Mouse (Mus musculus) midbrain, embryonic 14.5 days (tissue): ENCODE results near the gene Dhrs4. TPM values are rescaled to one million over a fixed set of nuclear protein-coding genes. Genes with fewer than 3 reads are reported as not detected.

Source experiments
- ATAC-seq: fragments of 200-750 bp; cut with Nextera tagmentation; 2 replicates; pipeline ENCODE4 v1.8.0; 2017; ENCODE audit warnings: moderate number of reproducible peaks, moderate library complexity; ENCODE audit not compliant: low FRiP score, low TSS enrichment
- DNase-seq: peaks from one replicate; pipeline ENCODE4 v3.0.0-alpha.2; 2015
- H3K27ac ChIP-seq: fragments of 300-500 bp; sonication (generic); replicated peaks from 2 replicates; pipeline ENCODE4 v1.5.1; 2014; ENCODE audit warnings: mild to moderate bottlenecking, low read depth, low read length, moderate library complexity
- H3K27me3 ChIP-seq: fragments of 300-500 bp; sonication (generic); 2 replicates; pipeline ENCODE4 v1.6.1; 2014; ENCODE audit warnings: low read length, control low read depth, mixed read lengths; ENCODE audit not compliant: control insufficient read depth, insufficient read depth
- H3K36me3 ChIP-seq: fragments of 300-500 bp; sonication (generic); 2 replicates; pipeline ENCODE4 v1.6.1; 2014; ENCODE audit warnings: low read length, control low read depth; ENCODE audit not compliant: control insufficient read depth, insufficient read depth
- H3K4me1 ChIP-seq: fragments of 300-500 bp; sonication (generic); 2 replicates; pipeline ENCODE4 v1.6.1; 2014; ENCODE audit warnings: mild to moderate bottlenecking, antibody characterized with exemption, low read length, control low read depth; ENCODE audit not compliant: control insufficient read depth, insufficient read depth
- H3K4me2 ChIP-seq: fragments of 300-500 bp; sonication (generic); 2 replicates; pipeline ENCODE4 v1.6.1; 2014; ENCODE audit warnings: mild to moderate bottlenecking, low read length, moderate library complexity
- H3K4me3 ChIP-seq: fragments of 300-500 bp; sonication (generic); replicated peaks from 2 replicates; pipeline ENCODE4 v1.5.1; 2014; ENCODE audit warnings: low read depth, low read length
- H3K9ac ChIP-seq: fragments of 300-500 bp; sonication (generic); replicated peaks from 2 replicates; pipeline ENCODE4 v1.6.1; 2014; ENCODE audit warnings: mild to moderate bottlenecking, low read length, moderate library complexity
- H3K9me3 ChIP-seq: fragments of 300-500 bp; sonication (generic); 2 replicates; pipeline ENCODE4 v1.6.1; 2016; ENCODE audit warnings: low read length, control low read depth, mixed read lengths; ENCODE audit not compliant: control insufficient read depth
- WGBS: fragments of 180-500 bp; shearing (Covaris S2); extraction: QIAGEN DNeasy Blood & Tissue Kit; methylation state at CpG from one replicate; pipeline ENCODE4 v1.1.7; 2014; 5-methylcytosine and 5-hydroxymethylcytosine counted together
- polyA plus RNA-seq: library from polyadenylated mRNA; unstranded; fragments of >200 nt; fragmentation: Nextera tagmentation; extraction: Ambion mirVana; gene quantifications from 2 replicates; pipeline ENCODE4 v1.2.1, GENCODE M21; 2014

Gene Dhrs4
- polyA plus RNA-seq, 1 experiment from 2014 or later = 11.5 TPM

DNA sequence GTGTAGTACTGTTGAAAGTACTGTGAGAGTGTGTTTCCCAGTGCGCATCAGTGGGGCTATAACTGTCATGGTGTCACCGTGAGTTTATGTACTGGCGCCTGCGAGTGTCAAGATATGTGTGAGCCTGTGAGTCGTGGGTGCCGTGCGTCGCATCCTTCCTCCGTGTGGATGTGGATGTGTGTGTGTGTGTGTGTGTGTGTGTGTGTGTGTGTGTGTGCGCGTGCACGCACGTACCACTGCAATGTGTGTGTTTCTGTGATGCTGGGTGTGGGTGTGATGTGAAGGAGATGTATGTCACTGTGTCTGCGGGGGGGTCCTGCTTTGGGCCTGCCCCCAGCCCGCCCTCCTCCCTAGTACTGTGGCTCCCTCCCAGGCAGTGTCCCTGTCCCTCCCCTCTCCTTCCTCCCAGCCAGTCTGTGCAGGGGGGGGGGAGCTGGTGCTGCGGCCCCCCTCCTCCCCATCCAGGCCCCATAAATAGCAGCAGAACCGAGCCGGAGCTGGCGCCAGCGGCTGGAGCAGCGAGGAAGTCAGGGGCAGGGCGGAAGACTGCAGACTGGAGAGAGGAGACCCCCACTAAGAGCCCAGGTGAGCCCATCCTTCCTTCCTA is 31.7 kb downstream of the Dhrs4 start, which contains the start of gene Cpne6:
Cpne6 (plus strand) TSS at position 321 of the 607 bp plus-strand sequence.
- Histone ChIP-seq H3K4me3 (no peak within 1 kb of the TSS), H3K4me2 (no peak within 1 kb of the TSS), H3K27me3 (no peaks in the 10 kb centered on the region), H3K27ac (no peak within 1 kb of the TSS), H3K9ac (no peak within 1 kb of the TSS), H3K36me3 (peaks cover 18% of the 10 kb centered on the region; the same call in 1 of the 2 replicates), H3K9me3 (no peaks in the 10 kb centered on the region), H3K4me1 (no peaks in the 10 kb centered on the region)
- ATAC-seq (no peak), DNase-seq (no peak)
- 76% methylated on average over 22 of the region's 22 CpGs for WGBS

DNA sequence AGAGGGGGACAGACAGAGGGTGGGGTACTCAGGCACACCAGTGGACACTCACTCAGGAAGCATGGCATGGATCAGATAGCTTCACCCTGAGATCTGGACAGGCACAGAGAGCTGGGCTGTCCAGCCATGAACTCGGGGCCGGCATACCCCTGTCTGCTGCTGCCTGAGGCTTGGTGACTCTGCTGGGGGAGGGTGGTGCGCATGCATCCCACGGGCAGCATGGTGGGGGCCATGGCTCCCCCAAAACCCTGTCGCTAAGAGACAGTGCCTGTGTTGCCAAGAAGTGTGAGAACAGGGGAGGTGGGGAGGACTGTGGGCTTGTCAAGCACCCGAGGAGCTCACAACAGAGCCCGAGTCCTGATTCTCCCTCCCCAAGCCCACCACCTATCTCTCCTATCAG is 32.5 kb downstream of the Dhrs4 start:
- H3K9ac ChIP-seq = no peak overlapping the region
- H3K27ac ChIP-seq = no peak overlapping the region
- DNase-seq = no peak
- peaks cover 15% of the 10 kb centered on the region; the same call in 1 of the 2 replicates for H3K36me3 ChIP-seq
- no peaks in the 10 kb centered on the region for H3K4me1 ChIP-seq
- H3K27me3 ChIP-seq = no peaks in the 10 kb centered on the region
- 50% methylated on average over 7 of the region's 7 CpGs for WGBS
- H3K4me3 ChIP-seq = no peak overlapping the region
- no peak overlapping the region for H3K4me2 ChIP-seq
- H3K9me3 ChIP-seq = no peaks in the 10 kb centered on the region
- ATAC-seq = no peak; the same call in 1 of the 2 replicates

DNA sequence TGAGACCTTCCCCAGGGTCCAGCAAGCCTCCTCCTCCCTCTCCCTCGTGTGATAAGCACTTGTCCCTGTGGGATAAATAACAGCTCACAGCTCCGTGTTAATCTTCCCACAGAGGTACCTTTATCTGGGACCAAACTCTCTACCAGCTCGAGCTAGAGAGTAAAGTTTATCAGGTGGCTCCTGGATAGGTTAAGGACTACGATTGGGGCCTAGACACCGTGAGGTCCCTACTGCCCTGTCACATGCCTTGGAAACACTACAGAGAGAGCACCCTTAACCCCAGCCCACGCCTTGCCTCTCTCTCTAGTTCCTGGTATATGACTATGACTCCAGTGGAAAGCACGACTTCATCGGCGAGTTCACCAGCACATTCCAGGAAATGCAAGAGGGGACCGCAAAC is 35.4 kb downstream of the Dhrs4 start:
- Histone ChIP-seq H3K27me3 (no peaks in the 10 kb centered on the region), H3K36me3 (no peaks in the 10 kb centered on the region), H3K9ac (no peak overlapping the region), H3K4me1 (peaks cover 5% of the 10 kb centered on the region; the same call in 1 of the 2 replicates), H3K9me3 (no peaks in the 10 kb centered on the region), H3K4me2 (no peak overlapping the region), H3K27ac (no peak overlapping the region), H3K4me3 (no peak overlapping the region)
- DNase-seq (no peak), ATAC-seq (no peak)
- 73% methylated on average over 10 of the region's 10 CpGs for WGBS

DNA sequence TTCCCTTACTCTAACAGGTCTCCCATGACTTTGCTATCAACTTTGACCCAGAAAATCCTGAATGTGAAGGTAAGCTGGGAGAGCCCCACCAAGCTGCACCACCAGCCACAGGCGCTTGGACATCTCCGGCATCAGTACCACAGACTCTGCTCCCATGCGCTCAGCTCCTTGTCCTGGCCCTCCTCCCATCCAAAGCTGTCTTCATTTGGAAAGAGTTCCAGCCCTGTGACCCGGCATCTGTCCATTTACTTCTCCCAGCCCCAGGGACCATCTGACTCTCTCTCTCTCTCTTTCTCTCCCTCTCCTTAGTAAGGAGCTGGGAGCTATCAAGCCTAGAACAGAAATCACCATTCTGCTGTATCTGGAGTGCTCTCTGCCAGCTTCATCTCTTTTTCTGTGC is 37.3 kb downstream of the Dhrs4 start:
- 85% methylated on average over 4 of the region's 4 CpGs for WGBS
- Histone ChIP-seq H3K27me3 (no peaks in the 10 kb centered on the region), H3K9ac (no peak overlapping the region), H3K4me2 (no peak overlapping the region), H3K36me3 (no peaks in the 10 kb centered on the region), H3K4me3 (no peak overlapping the region), H3K9me3 (no peaks in the 10 kb centered on the region), H3K27ac (no peak overlapping the region), H3K4me1 (peaks cover 10% of the 10 kb centered on the region)
- ATAC-seq (no peak), DNase-seq (no peak)

DNA sequence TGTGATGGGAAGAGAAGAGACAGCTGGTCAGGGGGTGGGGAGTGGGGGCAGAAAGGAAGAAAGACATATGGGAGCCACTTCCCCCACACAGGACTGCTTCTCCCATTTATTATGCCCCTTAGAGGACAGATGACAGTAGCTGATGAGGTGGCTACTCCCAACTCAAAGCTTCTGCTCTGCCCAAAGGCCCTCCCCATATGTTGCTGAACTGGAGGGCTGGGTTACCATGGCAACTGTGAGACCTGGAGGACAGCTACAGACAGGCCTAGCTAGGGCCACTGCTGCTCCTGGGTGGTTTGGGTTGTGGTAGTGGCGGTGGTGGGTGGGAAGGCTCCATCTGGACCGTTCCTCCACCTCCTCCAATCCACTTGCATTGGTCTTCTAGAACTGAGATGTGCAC is 40.3 kb downstream of the Dhrs4 start:
- peak; percentile 70 for DNase-seq

DNA sequence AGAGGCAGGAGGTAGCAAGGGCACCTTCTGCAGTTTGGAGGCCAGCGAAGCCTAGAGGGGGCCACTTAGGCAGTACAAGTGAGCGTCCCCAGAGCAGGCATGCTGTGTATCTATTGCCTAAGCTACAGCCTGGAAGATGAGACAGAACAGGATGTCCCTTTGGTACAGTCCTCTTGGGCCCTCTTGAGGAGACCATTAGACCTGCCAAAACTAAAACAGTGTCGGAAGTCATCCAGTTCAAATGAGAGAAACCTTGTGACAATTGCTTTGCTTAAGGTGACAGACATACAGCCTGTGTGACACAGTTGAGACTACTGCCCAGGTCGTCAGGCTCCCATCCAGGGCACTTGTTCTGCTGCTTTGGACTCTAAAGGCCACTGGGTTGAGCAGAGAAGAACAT is 41.0 kb downstream of the Dhrs4 start:
- Histone ChIP-seq H3K27me3 (no peaks in the 10 kb centered on the region), H3K36me3 (no peaks in the 10 kb centered on the region), H3K4me2 (no peak overlapping the region), H3K27ac (no peak overlapping the region), H3K4me3 (no peak overlapping the region), H3K4me1 (peaks cover 11% of the 10 kb centered on the region), H3K9me3 (no peaks in the 10 kb centered on the region), H3K9ac (no peak overlapping the region)
- DNase-seq = no peak
- WGBS = 51% methylated on average over 4 of the region's 4 CpGs
- ATAC-seq = no peak

More for the DNA sequence above, 40.3 kb downstream of the Dhrs4 start:
- no peaks in the 10 kb centered on the region for H3K27me3 ChIP-seq
- no peak overlapping the region for H3K27ac ChIP-seq
- no peaks in the 10 kb centered on the region for H3K9me3 ChIP-seq
- H3K36me3 ChIP-seq = no peaks in the 10 kb centered on the region
- peaks cover 11% of the 10 kb centered on the region for H3K4me1 ChIP-seq
- ATAC-seq = peak; percentile 55
- no peak overlapping the region for H3K4me3 ChIP-seq
- no peak overlapping the region for H3K9ac ChIP-seq
- 10% methylated on average over 2 of the region's 2 CpGs for whole genome bisulfite sequencing
- H3K4me2 ChIP-seq = no peak overlapping the region

DNA sequence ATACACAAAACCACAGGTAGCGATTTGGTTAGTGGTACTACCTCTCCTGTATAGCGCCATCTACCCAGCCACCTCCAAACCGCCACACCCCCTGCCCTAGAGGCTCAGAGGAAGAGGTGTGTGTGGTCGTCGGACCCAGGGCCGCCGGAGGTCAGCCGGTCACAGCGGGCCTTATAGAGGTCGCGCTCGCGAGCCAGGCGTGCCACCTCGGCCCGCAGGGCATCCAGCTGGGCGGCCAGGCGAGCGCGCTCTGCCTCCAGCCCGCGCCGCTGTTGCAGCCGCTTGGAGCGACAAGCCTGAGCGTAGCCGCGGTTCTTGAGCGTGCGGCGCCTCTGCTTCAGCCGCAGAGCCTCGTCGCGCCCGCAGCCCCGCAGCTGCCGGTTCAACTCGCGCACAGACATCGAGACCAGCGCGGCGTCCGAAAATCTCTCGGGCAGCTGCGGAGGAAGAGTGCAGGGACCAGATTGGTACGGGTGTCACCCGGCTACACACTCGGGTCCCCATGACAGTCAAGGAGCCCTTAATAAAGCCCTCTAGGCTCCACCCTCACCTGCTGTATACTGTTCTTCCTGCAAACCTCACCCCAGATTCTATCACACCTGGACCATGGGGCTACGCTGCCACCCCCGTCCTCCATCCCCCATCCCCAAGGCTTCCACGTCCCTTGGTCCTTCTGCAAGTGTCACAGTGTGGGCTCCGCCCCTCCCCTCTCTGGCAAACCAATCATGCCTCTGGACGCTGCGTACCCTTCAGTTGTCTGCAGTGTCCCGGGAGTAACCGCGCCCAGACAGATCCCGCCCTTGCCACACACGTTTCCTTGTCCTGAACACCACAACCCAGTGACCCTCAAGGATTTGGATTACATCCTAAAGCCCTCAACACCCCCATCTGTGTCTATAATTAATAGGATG is 42.1 kb downstream of the Dhrs4 start:
- Histone ChIP-seq H3K4me3 (peak overlapping the region; percentile 51), H3K36me3 (no peaks in the 10 kb centered on the region), H3K9me3 (no peaks in the 10 kb centered on the region), H3K9ac (peak overlapping the region; percentile 66), H3K27me3 (no peaks in the 10 kb centered on the region), H3K4me1 (peaks cover 11% of the 10 kb centered on the region), H3K27ac (peak overlapping the region; percentile 71), H3K4me2 (peak overlapping the region; percentile 91)
- 0% methylated on average over 61 of the region's 61 CpGs for WGBS
- ATAC-seq (peak; percentile 72), DNase-seq (peak; percentile 81)

DNA sequence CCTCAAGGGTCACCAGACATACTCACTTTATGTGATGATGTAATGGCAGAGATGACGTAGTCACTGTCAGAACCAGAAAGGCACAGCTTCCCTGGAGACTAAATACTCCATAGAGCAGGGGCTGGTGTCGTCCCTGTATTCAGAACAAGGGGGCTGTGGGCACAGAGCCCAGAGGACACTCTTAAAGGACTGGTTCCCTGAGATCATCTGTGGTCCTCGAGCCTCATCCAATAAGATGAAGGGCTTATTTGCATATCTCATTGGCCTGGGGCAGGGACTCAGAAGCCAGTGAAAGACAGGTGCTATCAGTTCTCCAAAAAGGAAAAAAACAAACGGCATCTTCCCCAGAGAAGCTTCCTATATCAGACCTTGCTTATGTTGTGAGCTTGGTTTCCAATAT is 45.5 kb downstream of the Dhrs4 start:
- Histone ChIP-seq H3K27ac (no peak overlapping the region), H3K4me2 (no peak overlapping the region), H3K27me3 (no peaks in the 10 kb centered on the region), H3K9me3 (no peaks in the 10 kb centered on the region), H3K9ac (no peak overlapping the region), H3K36me3 (no peaks in the 10 kb centered on the region), H3K4me3 (no peak overlapping the region), H3K4me1 (peaks cover 5% of the 10 kb centered on the region)
- ATAC-seq (no peak), DNase-seq (no peak)
- WGBS = 57% methylated on average over 4 of the region's 4 CpGs
